Comparison of ENCODE assay signal across 13 mouse cellular contexts in genomic region chr9:72217296-72218028, GRCm38 (mm10). TPM values are rescaled to one million over a fixed set of nuclear protein-coding genes. Genes with fewer than 3 reads are reported as not detected.
DNase-seq lines count a peak whose midpoint lies in the region; ATAC-seq and TF ChIP-seq lines count a peak whose summit lies in the region.
"Had no signal": no experiment of that assay in that cellular context is flagged by ENCODE, and none has a peak within 500 bp of the region (broad histone marks: within the 10 kb centered on the region; RNA-seq: fewer than 3 reads in every experiment).

No protein-coding gene starts in this region.

- H3K4me1 ChIP-seq in kidney, postnatal 0 days (replicated peaks; ENCODE audit: insufficient read depth, low read length), result no peaks in the 10 kb centered on the region
- no peaks in the 10 kb centered on the region for H3K4me1 ChIP-seq in forebrain, embryonic 14.5 days (ENCODE audit: control insufficient read depth, insufficient read depth, low read length)
- H3K4me1 ChIP-seq: forebrain, embryonic 15.5 days had no signal

- no peak overlapping the region for H3K4me3 ChIP-seq in kidney, postnatal 0 days (replicated peaks; ENCODE audit: low read depth, low read length)
- no peak overlapping the region for H3K4me3 ChIP-seq in forebrain, embryonic 14.5 days (ENCODE audit: low read depth, low read length)
- H3K4me3 ChIP-seq: embryonic facial prominence, embryonic 12.5 days; forebrain, embryonic 15.5 days had no signal

- no peak overlapping the region for H3K27ac ChIP-seq in kidney, postnatal 0 days
- H3K27ac ChIP-seq in forebrain, embryonic 14.5 days (ENCODE audit: low read depth, low read length), result no peak overlapping the region
- H3K27ac ChIP-seq: embryonic facial prominence, embryonic 12.5 days; forebrain, embryonic 15.5 days had no signal

- H3K9me3 ChIP-seq in kidney, postnatal 0 days (replicated peaks; ENCODE audit: low read length), result no peaks in the 10 kb centered on the region
- no peaks in the 10 kb centered on the region for H3K9me3 ChIP-seq in forebrain, embryonic 14.5 days (replicated peaks; ENCODE audit: control insufficient read depth, low read length)
- H3K9me3 ChIP-seq: embryonic facial prominence, embryonic 12.5 days; forebrain, embryonic 15.5 days had no signal

- WGBS in kidney, postnatal 0 days, result 57% methylated on average over 11 of the region's 11 CpGs
- 67% methylated on average over 11 of the region's 11 CpGs for WGBS in forebrain, embryonic 14.5 days

- H3K4me2 ChIP-seq in kidney, postnatal 0 days (ENCODE audit: low read length), result no peak overlapping the region
- H3K4me2 ChIP-seq in forebrain, embryonic 14.5 days (ENCODE audit: low read length), result no peak overlapping the region
- H3K4me2 ChIP-seq: embryonic facial prominence, embryonic 12.5 days; forebrain, embryonic 15.5 days had no signal

- TF ChIP-seq CTCF in kidney, postnatal 0 days (IDR thresholded peaks at IDR 0.05; ENCODE audit: low read depth), result peak; percentile 24; the same call in 1 of the 2 replicates

- no peak for ATAC-seq in kidney, postnatal 0 days (replicated peaks; ENCODE audit: low FRiP score, low read depth)
- no peak for ATAC-seq in forebrain, embryonic 14.5 days
- ATAC-seq: forebrain, embryonic 15.5 days had no signal

- no peak for DNase-seq in kidney, postnatal 0 days (ENCODE audit: low spot score)
- no peak for DNase-seq in kidney, postnatal 4 days
- DNase-seq in 3134 (ENCODE audit: extremely low read depth, insufficient read length, low spot score) (peak; percentile 35), WW6 (ENCODE audit: low read depth, low spot score) (peak; percentile 49)
- peak; percentile 17 to 53 for DNase-seq in gastrocnemius, postnatal 4 days (ENCODE audit: low spot score in 2 of 2)
- DNase-seq in forebrain, embryonic 14.5 days (ENCODE audit: low spot score), result no peak
- DNase-seq in B cell, adult 2 months, result no peak
- no peak for DNase-seq in heart, adult 8-10 months (ENCODE audit: low spot score)
- DNase-seq: adrenal gland, postnatal 25 days; cerebellum, adult 11-12 months; layer of hippocampus, postnatal 36 days had no signal

- no peaks in the 10 kb centered on the region for H3K36me3 ChIP-seq in kidney, postnatal 0 days (ENCODE audit: insufficient read depth, low read length)
- no peaks in the 10 kb centered on the region for H3K36me3 ChIP-seq in forebrain, embryonic 14.5 days (ENCODE audit: control insufficient read depth, insufficient read depth, low read length)
- H3K36me3 ChIP-seq: embryonic facial prominence, embryonic 12.5 days; forebrain, embryonic 15.5 days had no signal

- H3K9ac ChIP-seq in kidney, postnatal 0 days (ENCODE audit: low read depth, low read length), result no peak overlapping the region
- no peak overlapping the region for H3K9ac ChIP-seq in forebrain, embryonic 14.5 days (ENCODE audit: low read length)
- H3K9ac ChIP-seq: embryonic facial prominence, embryonic 12.5 days; forebrain, embryonic 15.5 days had no signal

- no peaks in the 10 kb centered on the region for H3K27me3 ChIP-seq in kidney, postnatal 0 days (ENCODE audit: insufficient read depth, low read length)
- H3K27me3 ChIP-seq in forebrain, embryonic 14.5 days (replicated peaks; ENCODE audit: control insufficient read depth, insufficient read depth, low read length), result no peaks in the 10 kb centered on the region
- H3K27me3 ChIP-seq: embryonic facial prominence, embryonic 12.5 days; forebrain, embryonic 15.5 days had no signal

RNA-seq across cellular contexts. Expression of gene Zfp280d, which starts 57.2 kb away (rescaled TPM):
- polyA plus RNA-seq in kidney, postnatal 0 days (2015; fragmentation: Nextera tagmentation; extraction: Ambion mirVana), result 25.3 TPM in 2 replicates
- total RNA-seq in gastrocnemius, postnatal 4 days (2021), result 10 to 100 TPM; 40.9 to 45.7 TPM
- polyA plus RNA-seq in forebrain, embryonic 14.5 days (2014; fragmentation: Nextera tagmentation; extraction: Ambion mirVana), result 38.7 and 41.6 TPM in 2 replicates
- total RNA-seq in heart, adult 8-10 months (2022), result 10 to 100 TPM; 13.9 to 23.0 (median 20.5) TPM

Comparison
In these comparisons a context has a peak if more than half of its experiments do, and no peak if none do; other contexts are left out.
1. DNase-seq: peak in 3134 (single experiment), WW6 (single experiment) and gastrocnemius, postnatal 4 days (2 of 2); none in kidney, postnatal 0 days (single experiment), kidney, postnatal 4 days (0 of 2), forebrain, embryonic 14.5 days (single experiment), B cell, adult 2 months (0 of 2) and heart, adult 8-10 months (single experiment).